Mouse (Mus musculus): ENCODE results near the gene Tfap2e. TPM values are rescaled to one million over a fixed set of nuclear protein-coding genes. Genes with fewer than 3 reads are reported as not detected.

Tfap2e gene
- total RNA-seq (2015; ENCODE audit: low replicate concordance) (not detected in 2 replicates), total RNA-seq (2017; ENCODE audit: low replicate concordance) (not detected in 2 replicates)

DNA sequence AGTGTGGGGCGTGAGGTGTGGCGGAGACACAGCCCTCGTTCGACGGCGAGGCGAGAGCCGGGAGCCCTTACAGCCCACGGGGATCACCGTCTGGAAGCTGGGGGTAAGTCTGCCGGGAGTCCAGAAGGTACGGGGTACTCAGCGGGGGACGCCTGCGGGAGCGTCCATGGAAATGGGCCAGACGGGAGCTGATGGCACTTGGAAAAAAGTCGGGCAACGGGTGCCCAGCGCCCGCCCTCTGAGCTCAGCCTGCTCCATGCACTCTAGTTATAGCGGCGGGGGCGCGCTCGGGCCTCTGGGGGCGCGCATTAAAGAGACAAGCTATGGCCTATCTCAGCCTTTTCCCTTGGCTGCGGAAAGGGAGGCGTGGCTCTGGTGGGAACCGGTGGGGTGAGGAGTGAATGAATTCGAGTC, at the start of gene Tfap2e:
Gene Tfap2e (minus strand): TSS at position 240 of the 414 bp plus-strand sequence.
- ATAC-seq (replicated peaks; ENCODE audit: low FRiP score, poor library complexity, severe bottlenecking) = no peak

DNA sequence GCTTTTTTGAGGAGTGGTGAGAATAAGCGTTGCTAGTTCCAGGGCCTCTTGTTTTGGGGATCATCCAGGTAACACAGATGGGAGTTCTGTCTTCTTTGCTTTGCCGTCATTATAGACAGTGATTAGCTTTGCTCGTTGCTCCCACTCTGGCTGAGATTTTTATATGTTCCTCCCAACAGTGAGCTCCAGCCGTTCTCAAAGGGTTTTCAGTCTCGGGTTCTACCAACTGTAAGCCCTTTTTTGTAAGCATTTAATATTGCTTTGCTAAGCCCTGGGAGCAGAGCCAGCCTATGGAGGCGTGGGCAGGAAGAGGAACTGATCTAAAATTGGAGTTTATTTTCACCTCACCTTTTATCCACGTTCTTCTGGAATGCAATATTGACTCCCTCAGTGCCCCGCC, 47.0 kb upstream of the Tfap2e start:
- no peak for ATAC-seq (replicated peaks; ENCODE audit: low FRiP score, poor library complexity, severe bottlenecking)

DNA sequence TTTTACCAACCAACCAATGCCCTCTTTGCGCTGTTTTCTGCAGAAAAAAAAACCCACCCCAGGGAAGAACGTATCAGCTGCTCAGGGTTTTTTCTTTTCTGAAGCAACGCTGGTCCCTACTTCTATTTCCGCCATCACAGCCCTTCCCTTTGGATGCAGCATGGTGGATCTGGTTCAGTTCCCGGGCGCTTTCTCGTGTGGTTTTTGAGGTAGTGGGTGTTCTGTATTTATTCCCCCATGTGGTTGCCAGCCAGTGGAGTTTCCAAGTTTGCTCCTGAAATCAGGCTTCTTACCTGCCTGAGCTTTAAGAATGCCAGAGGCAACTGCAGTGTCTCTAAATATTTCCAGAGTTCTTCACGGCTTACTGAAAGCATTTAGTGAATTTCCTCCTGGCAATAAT, 46.5 kb upstream of the Tfap2e start:
- ATAC-seq (replicated peaks; ENCODE audit: low FRiP score, poor library complexity, severe bottlenecking) = no peak

DNA sequence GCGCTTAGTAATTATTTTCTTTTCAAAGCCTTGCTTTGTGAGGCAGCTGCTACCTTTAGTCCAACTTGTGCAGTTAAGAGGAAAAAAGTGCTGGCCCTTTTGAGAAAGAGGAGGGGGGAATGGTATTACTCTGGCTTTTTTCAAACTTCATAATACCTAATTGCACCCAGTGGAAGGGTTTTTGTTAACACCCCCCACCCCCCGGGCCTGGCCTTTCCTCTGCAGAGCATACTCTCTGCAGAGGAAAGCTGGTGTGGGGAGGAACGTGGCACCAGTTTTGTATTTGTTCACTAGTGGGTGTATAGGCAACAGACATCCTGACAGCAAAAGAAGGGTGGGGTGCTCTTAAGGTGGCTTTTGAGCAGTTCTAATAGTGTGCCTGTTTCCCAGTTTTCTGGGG, 45.8 kb upstream of the Tfap2e start:
- no peak for ATAC-seq (replicated peaks; ENCODE audit: low FRiP score, poor library complexity, severe bottlenecking)

DNA sequence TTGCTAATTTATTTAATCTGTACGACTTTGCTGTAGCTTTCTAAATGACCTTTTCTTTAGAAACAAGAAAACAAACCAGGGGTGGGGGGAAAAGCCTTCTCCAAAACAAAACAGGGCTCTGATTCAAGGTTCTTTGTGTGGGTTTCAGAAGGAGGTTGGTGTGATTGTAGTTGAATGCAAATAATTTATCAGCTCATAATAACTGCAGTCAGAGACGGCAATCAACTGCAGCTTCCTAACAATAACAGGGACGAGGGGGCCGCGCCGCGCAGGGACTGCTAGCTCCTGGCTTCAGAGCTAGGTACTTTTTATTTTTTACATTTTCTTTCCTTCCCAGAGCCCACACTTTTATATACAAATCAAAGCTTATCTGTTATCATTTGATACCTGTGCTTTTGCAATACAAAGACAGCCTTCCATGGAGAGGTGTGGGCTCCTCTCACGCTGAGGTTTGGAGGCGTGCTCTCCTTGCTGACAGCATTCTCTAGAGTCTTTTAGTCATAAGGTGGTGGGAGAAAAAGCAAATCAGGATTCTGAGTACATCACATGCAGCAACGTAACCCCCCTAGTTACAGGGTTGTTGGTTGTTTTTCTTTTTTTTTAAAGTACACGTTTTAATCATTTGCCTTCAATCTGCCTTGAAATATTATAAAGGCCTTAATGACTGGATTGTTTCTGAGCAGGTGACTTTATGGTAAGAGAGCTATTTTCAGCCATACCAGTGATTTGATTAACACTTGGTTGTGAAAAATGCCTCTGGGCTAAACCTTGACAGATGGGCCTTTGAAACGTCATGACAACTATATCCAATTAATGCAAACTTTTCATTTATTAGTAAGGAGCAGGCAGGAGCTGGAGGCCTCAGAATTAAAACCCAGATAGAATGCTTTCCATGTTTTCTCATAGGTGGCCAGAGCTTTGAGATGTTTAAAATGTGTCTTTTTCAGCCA, 44.1 kb upstream of the Tfap2e start:
- ATAC-seq (replicated peaks; ENCODE audit: low FRiP score, poor library complexity, severe bottlenecking) = no peak

DNA sequence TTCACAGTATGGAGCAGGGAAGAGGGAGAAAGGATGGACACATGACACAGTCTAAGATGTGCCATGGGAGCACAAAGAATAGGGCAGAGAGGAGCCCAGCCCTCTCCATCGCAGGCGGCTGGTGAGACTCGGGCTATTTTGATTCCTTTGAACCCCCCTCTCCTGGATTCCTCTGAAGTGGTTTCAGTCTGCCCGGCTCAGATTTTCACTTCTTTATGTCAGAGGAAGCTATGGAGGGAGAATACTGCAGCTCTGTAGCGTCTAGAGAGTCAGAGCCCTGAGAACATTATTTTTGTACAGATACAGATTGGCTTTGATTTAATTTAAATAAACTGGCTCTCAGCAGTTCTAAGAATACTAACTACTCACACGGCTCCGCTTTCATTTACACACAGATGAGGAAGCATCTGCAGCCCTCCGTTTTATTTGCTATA, 43.1 kb upstream of the Tfap2e start:
- no peak for ATAC-seq (replicated peaks; ENCODE audit: low FRiP score, poor library complexity, severe bottlenecking)

DNA sequence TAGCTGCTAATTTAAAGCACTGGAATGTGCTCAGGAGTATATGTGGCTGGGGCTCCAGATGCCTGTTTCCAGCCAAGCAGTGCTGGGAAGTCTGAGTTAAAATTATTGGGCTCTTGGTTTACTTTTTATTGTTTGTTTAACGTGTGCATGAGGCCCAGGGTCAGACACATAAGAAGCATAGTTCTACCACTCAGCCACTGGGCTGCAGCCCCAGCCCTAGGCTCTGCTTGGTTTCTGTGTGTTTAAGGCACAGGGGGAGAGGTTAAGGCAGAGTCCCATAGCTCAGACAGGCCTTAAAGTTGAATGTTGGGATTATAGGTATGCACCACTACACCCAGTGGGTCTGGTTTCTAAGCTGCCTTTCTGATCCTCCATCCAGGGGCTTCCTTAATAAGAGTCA, 39.1 kb upstream of the Tfap2e start:
- no peak for ATAC-seq (replicated peaks; ENCODE audit: low FRiP score, poor library complexity, severe bottlenecking)

DNA sequence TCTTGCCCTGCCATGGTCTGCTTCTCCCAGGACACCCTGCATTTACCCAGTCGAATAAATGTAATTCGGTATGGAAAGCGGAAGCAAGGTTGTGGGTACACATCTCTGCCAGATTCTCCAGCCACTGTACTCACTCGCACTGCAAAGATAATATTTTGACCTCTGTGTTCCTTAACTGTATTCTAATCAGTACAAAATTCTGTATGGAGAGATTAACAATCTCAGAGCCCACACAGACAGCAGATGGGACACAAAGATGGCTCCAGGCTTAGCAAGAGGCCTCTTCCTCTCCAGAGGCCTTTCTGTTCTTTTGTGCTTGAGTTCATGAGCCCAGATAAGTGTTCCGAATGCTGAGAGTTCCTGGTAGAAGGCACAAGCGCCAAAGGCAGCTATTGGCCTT, 37.8 kb upstream of the Tfap2e start:
- no peak for ATAC-seq (replicated peaks; ENCODE audit: low FRiP score, poor library complexity, severe bottlenecking)

DNA sequence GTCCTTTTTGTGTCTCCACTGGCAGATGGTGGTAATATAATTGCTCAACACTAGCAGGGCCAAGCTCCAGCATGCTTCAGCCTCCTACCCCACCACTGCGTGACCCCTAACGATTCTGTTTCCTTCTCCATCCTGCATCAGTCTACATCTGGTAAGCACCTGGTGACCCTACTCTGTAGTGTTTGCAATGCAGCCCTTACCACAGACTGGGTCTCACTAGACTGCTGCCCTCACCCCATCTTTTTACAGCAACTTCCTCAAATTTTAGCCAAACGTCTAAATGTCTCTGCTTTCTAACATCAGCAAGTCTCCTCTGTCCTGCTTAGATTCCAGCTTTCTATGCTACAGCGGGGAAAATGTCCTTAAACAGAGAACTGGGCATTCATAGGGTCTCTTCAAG, 34.8 kb upstream of the Tfap2e start:
- no peak for ATAC-seq (replicated peaks; ENCODE audit: low FRiP score, poor library complexity, severe bottlenecking)

DNA sequence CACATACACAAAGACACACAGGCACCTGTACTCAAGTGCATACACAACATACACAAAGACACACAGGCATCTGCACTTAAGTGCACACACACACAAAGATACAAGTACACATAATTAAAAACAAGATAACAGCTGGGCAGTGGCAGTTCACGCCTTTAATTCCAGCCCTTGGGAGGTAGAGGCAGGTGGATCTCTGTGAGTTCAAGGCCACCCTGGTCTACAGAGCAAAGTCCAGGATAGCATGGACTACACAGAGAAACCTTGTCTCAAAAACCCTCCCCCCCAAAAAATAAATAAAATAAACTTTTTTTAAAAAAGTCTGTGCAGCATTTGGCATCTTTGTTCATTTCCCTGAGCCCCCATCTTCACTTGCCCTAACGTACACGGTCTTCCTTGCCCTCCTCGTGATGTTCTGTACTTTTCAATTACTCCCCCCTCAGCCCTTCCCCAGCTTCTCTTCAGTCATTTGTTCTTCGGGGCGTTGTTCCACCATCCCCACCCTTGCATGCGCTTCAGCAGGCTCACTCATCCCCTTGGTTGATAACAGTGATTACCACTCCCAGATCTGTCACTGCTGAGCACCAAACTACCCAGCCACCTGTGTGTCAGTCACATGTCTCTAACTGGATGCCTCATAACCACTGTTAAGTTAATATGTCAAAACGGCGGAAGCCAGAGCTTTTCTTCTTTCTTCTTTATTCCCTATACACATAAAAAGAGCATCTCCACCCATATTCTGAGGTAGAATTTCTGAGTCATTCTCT, 33.9 kb upstream of the Tfap2e start:
- ATAC-seq (replicated peaks; ENCODE audit: low FRiP score, poor library complexity, severe bottlenecking) = no peak

DNA sequence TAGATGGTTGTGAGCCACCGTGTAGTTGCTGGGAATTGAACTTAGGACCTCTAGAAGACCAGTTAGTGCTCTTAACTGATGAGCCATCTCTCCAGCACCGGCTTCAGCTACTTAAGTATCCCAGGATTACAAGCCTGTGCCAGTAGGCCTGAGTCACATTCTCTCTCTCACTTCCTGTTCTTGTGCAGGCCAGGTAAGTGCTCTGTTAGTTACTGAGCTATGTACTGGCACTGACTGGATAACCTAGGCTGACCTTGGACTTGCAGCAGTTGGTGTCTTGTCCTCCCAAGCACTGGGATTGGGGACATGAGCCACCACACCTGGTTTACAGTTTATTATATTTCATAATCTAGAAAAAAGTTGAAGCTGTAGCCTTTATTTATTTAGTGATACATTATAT, 27.4 kb upstream of the Tfap2e start:
- no peak for ATAC-seq (replicated peaks; ENCODE audit: low FRiP score, poor library complexity, severe bottlenecking)

DNA sequence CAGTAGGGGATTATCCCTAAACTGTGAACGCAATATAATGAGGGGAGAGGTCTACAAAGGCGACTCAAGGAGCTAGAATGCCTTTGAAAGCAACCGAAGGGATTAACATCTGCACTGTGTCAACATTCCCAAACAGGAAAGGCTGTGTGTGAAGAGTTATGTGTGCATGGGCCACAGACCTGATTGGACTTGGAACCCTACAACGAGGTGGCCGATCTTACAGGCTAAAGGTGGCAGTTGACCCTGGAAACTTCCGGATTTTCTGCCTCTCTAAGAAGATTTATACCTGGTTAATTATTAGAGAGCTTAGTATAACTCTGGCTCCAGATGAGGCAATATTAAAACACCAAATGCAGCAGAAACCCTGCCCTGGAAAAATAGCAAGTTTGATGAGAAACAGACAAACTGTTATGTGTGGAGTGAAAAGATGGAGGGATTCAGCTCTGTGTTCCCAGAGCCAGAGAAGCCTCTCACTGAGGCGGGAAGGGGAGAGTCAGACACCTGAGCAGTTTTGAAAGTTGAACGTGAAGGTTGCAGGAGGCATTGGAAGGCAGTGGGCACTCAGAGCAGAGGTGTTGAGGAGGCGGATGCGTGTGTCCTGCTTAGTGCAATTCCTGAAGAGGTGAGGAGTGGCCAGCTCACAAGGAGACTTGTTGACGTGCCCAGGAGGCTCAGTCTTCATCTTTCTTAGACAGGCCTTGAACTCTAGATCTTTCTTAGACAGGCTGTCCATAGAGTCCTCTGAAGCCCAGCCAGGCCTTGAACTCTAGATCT, 26.7 kb upstream of the Tfap2e start:
- ATAC-seq (replicated peaks; ENCODE audit: low FRiP score, poor library complexity, severe bottlenecking) = no peak

DNA sequence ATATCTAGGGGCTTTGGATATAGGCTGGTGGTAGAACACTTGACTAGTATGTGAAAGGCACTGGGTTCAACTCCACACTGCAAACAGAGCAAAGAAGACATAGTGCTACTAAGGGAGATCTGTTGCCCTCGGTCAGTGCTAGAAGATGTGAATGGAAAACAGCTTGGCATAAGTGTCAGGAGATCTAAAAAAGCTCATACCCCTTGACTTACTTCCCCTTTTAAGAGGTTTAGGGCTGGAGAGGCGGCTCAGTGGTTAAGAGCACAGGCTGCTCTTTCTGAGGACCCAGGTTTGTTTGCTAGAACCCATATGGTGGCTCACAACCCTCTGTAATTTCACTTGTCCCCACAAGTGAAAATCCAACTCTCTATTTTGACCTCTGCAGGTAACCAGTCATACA, 23.4 kb upstream of the Tfap2e start:
- ATAC-seq (replicated peaks; ENCODE audit: low FRiP score, poor library complexity, severe bottlenecking) = no peak

DNA sequence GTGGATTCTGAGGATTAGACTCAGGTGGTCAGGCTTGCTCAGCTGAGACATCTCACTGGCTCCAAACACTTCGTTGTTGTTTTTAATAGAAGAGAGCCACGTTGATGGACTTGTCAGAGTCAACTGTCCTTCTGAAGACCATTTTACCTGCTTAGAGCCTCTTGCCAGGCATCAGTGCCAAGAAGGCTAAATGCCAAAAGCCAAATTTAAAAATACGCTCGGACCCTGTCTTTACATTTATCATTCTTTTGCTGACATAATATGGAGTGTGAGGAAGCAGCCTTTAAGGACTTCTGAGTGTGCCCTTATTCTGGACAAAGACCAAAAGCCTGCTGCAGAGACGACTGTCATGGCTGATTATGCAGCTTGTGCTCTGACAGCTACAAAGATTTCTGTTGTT, 22.3 kb upstream of the Tfap2e start:
- ATAC-seq (replicated peaks; ENCODE audit: low FRiP score, poor library complexity, severe bottlenecking) = no peak

DNA sequence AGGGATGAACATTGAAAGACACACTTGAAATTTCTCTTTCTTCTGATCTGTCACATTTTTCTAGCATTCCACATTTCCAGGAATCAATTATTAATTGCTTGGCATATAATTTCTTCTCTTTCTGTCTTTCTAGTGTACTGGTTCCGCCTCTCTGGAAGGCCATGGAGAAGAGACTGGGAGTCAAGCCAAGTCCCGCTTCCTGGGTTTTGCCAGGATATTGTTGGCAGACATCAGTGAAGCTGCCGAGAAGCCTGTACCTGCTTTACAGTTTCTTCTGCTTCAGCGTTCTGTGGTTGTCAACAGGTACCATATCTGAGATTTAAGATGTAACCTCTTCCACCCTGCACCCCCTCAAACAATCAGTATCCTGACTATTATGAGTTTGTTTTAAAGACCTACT, 20.7 kb upstream of the Tfap2e start:
- ATAC-seq (replicated peaks; ENCODE audit: low FRiP score, poor library complexity, severe bottlenecking) = no peak

DNA sequence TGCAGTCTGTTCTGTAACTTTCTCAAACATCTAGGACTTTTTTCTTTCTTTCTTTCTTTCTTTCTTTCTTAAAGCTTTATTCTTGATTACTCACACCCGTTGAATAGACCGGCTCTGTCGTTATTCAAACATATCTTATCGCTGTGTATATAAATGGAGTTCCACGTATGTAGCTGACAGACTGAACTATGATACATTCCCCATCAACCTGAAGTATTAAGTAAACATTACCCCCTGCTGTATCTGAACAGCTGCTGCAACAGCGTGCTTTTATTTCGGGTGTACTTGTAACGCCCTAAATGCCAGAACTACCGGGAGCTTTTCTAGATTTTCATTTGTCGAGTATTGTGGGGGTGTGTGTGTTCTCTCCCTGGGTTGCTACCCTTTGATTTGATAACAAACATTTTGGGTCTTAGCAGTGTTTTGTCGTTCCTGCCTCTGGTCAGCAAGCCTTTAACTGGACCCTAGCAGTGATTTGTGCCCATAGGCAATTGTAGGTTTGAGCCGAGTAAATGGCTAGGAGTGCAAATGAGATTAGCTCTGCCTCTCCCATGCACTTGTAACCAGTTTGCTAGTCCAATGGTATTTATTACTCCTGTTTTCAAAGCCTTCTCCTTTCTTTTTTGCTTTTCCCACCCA, 18.8 kb upstream of the Tfap2e start:
- no peak for ATAC-seq (replicated peaks; ENCODE audit: low FRiP score, poor library complexity, severe bottlenecking)

DNA sequence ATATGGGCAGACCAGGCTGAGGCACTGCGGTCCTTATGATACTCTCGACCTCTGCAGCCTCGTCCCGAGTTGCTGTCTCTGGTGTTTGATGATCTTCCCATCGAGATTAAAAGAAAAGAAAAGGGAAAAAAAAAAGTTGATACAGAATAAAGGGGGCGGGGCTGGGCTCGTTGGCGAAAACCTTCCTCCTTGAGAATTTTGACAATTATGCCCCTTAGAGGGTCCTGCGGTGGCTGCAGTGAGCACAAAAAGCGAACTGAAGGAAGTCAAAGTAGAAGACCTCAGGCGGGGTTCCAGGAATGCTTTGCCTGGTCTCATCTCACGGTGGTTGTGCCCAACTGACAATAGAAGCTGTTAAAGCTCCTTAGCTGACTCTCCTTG, 18.2 kb upstream of the Tfap2e start:
- ATAC-seq (replicated peaks; ENCODE audit: low FRiP score, poor library complexity, severe bottlenecking) = no peak

DNA sequence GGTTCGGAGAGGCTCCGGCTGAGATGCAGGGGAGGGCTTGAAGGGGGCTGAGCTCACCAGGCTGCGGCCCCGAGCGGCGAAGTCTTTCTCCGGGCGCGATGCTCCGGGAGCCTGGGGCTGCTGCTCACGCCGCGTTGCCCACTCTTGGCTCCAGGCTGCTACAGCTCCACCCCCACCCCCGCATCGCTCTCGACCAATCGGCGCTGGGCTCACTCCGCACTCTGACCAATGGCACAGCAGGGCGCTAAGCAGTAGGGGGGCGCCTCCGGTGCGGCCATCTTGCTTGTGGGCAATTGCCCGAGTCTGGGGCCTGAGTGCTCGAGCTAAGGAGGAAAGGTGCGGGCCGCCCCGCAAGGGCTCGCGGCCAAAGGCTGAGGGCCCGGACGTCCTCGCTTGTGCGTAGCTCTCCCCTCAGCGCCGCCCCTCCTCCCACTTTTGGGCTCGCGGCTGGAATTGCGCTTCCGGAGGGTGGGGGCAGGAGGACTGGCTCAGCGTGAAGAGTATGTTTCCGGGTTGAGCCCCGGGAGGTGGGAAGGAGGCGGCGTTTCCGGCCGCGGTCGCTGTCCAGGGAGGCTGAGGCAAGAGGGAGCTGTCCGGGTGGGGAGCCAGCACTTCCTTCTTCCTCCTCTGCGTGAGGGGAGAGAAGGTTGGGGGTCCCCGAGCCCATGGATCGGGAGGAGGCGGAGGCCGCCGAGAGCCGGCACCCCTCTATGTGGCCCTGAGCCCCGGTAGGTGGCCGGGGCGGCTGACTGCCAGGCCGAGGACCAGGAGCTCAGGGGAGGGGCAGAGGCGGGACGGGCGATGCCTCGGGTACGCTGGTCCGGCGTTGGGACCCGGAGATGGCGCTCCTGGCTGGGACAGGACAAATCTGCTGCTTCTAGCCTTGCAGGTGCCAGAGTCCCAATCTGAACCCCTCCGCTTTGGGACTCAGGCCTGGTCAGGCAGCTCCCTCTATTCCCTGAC, 17.5 kb upstream of the Tfap2e start, which contains the start of the genes Ncdn and AU040320:
Gene Ncdn (minus strand): TSS at position 171 of the 963 bp plus-strand sequence.
Gene AU040320 (plus strand): TSS at position 277 of the 963 bp plus-strand sequence.
- peak; percentile 96 for ATAC-seq (replicated peaks; ENCODE audit: low FRiP score, poor library complexity, severe bottlenecking)

All from erythroid progenitor cell, adult 5-6 weeks (primary cell).